Mouse (Mus musculus): Measurements from ENCODE around the gene Gm10799.
"Not testable (repeated sequence)": the region's sequence is repeated elsewhere in the genome, so short reads cannot be mapped to it uniquely, and the experiment has no call there.

Gm10799 gene

DNA sequence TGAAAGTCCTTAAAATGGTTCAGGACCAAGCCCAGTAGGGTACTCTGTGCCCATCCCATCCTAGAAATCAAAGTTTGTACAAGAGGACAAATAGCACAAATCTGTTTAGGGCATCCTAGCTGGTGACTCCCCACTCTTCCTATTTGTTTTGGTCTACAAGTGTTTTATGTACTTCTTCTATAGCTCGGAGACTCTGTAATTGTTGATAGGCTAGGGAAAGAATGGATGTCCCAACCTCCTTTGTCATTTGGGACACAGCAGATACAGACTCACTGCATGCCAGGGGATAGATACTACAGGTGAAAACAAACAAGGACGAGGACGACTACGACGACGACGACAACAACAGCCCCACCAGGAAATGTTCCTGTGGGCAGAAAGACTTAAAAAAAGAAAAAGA is at the start of gene Gm10799:
Gene Gm10799 (minus strand): TSS at position 101 of the 400 bp plus-strand sequence.
- not testable (repeated sequence) for DNase-seq

DNA sequence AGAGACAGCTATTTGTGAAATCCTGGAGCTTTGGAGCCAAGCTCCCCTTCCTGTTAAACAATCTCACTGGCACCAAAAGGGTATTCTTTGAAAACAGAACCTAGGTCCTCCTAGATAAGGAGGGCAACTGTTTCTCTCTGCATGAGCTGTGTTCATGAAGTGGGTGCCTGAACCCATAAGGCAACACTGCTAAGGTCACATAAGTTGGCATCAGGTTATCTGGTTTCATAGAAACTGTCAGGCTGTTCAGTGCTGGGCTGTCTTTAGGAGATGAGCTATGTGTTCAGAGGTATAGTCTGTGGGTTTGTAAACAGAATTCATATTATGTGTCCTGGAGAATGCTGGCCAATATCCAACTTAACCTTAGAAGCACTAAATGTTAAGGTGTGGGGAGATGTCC is 48.8 kb upstream of the Gm10799 start:
- not testable (repeated sequence) for DNase-seq

DNA sequence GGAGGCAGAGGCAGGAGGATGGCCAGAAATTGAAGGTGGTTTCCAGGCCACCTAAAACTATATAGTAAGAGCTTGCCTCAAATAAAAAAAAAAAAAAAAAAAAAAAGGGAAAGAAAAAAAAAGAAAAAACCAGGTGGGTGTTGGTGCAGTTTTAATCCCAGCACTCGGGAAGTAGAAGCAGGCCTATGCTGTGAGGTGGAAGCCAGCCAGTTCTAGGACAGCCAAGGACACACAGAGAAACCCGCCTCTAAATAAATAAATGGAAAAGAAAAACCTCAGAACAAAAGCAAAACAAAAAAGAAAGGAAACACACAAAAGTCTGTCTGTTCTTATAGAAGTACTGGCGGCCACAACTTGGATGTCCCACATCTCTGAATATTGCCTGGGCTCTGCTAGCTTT is 46.5 kb upstream of the Gm10799 start:
- no peak for DNase-seq

DNA sequence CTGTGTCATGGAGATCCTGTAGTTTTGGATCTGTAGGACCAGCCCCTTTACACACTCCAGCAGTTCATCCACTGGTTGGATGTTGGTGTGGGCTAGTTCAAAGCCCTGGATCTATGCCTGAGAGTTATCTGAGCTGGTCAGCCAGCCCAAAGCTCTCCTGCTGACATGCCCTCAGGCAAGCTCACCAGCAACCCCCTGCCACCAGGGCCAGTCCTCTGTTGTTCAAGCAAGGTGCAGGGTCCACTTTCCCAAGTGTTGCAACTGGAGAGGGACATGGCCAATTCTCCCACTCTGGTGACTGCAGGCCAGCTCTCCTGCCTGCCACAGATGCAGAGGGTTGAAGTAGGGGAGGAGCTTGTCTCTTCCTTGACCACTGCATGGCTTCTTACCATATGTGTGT is 45.2 kb upstream of the Gm10799 start:
- DNase-seq: not testable (repeated sequence)

DNA sequence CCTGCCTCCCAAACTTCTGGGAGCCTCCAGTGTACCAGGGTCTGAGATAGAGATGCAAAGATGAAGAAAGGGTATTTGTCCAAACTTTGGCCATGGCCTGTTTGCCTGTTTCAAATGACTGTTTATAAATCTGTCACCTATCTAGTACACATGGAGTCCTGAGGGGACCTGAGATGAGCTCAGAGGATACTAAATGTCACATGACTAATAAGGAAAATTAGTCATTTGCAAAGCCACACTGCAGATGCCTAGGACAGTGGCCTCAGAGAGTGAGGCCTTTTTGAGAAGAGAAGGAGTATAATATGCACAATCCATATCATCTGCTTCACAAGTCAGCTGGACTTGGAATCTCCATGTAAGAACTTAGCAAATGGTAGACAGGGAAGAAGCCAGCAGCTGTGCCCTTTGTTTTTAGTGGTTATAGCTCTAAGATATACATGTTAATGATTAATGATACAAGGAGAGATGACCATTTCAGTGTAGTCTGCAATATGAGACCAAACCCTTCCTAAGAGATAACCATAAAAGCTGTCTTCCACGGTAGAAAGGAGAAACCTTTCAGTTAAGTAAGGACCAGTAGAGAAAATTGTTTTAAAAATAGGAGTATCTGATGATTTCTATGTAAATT is 42.9 kb upstream of the Gm10799 start:
- DNase-seq: not testable (repeated sequence)

DNA sequence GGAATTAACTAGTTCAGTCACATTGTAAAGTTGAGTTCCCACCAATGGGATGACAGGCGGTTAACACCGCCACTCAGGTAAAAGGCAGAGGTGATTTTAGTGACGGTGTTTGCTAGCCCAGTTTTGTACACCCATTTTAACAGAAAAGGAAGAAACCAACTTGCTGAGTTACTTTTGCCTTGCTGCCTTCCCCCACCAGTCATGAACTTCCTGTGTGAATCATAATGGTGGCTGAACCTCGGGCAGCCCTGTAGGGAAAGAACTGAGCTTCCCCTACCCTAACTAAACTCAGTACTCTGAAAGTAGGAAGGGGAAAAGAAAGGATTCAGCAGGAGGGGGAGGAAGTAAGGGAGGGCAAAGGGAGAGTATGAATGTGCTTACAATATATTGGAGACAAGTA is 41.7 kb upstream of the Gm10799 start:
- no peak for DNase-seq

DNA sequence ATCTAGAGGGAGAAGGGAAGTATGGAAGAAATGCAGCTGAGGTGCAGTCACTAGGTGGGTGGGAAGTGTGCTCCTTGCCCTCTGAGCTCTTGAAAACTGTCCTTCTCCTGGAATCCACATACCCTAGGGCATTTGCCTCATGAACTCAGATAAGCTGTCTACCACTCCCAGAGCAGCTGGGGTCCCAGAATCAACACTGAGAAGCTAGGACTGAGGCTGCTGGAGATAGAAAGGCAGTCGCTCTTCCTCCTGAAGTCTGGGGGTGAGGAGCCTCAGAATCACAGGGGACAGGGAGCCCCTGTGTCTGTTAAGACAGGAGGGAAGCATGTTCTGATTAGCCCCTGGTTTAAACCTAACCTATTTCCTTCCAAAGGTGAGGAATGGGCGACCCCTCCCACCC is 41.2 kb upstream of the Gm10799 start:
- DNase-seq: no peak

DNA sequence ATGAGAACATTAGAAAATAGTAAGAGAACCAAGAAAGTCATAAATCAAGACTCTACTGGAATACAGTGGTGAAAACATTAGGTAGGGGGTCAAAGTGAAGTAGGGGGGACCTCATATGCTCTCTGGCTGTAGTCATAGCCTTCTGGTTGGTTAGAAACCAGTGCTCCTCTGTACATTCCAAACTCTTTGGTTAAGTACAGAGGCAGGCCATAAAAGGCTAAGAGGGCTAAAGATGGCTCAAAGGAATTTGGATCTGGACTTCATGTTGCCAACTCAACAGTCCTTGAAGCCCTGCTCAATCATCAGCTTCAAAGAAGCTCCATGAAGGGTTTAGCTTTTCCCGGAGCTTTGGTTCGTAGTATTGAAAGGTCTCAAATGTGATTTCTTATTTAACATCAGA is 40.7 kb upstream of the Gm10799 start:
- DNase-seq: not testable (repeated sequence)

DNA sequence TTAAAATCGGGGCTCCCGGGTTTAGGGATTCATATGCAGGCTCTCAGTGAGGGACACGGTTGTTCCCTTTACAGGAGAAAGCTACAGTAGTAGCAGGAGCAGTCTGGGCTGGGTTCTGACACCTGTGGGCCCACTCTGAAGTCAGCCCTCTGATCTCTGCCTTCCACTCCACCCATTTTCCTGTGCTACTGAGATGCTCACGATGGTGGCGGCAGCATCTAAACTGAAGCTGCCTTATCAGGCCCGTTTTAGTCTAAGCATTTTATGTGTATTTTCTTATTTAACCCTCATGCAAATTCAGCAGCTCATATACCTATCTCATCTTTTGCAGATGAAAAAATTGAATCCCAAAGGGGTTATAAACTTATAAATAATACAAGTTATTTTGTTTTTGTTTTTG is 36.5 kb upstream of the Gm10799 start:
- DNase-seq: peak; percentile 2

DNA sequence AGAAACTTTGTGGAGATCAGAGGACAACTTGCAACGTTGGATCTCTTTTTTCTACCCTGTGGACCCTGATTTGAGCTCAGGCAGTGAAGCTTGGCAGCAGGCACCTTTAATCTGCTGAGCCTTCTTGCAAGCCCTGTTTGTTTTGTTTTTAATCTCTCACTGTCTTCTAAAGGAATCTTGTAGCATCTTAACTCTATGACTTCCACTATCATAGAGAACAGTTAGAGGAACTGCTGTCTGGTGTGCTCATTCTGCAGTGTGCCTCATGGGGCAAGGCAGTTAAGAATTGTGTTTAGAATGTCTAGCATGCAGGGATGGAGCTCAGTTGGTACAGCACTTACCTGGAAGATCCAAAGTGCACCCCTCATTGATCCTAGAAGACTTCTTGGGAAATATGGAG is 31.6 kb upstream of the Gm10799 start:
- peak; percentile 3 for DNase-seq

DNA sequence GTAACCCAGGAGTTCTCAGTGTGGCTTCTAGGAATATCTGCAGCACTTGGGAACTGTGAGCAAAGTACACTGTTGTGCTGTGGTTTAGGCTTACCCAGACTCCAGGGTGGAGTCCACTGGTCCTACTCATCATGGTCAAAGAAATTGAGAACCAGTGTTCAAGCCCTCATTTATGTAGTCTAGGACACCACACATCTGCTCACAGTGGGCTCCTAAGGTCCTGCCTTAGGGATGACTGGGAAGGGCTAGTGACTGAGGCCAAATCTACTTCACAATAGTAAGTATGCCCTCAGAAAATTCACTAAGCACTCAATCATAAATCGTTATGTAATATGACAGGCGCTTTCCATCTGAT is 30.9 kb upstream of the Gm10799 start:
- DNase-seq: peak; percentile 33

DNA sequence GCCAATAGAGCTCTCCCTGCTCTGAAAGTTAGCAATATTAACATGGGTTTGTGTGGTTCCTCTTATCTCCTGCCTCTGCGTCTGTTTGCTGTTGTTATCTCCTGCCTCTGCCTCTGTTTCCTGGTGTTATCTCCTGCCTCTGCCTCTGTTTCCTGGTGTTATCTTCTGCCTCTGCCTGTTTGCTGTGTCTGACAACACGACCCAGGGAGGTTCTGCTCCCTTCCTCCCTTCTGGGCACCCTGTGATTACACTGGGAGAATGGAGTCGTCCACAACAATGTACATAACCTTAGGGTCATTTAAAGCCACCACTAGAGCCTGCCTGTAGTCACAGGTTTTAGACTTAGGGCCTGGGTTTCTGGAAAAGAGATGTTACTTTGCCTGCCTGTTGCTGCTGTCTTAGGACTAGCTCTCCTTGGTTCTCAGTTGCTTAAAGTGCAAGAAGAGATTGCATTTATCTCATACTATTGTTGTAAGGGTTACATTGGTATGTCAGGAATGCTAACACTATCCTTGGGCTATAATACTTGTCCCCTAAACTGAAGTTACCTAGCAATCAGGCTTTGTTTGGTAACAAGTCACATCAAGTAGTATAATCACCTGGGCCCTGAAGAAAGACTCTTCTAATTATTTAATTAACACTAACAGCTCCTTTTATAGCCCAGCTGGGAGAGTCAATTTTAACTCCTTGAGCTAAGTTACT is 30.3 kb upstream of the Gm10799 start:
- DNase-seq: peak; percentile 76

DNA sequence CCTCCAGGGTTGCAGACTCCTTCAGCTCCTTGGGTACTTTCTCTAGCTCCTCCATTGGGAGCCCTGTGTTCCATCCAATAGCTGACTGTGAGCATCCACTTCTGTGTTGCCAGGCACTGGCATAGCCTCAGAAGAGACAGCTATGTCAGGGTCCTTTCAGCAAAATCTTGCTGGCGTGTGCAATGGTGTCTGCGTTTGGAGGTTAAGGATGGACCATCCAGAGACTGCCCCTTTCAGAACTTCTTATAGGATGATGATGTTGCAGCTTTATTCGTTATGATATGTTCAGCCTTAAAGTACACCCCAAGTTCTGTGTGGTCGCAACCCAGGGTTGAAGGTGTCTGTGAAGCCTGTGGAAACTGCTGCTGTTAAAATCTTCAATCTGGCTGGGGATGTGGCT is 29.0 kb upstream of the Gm10799 start:
- DNase-seq: peak; percentile 10

DNA sequence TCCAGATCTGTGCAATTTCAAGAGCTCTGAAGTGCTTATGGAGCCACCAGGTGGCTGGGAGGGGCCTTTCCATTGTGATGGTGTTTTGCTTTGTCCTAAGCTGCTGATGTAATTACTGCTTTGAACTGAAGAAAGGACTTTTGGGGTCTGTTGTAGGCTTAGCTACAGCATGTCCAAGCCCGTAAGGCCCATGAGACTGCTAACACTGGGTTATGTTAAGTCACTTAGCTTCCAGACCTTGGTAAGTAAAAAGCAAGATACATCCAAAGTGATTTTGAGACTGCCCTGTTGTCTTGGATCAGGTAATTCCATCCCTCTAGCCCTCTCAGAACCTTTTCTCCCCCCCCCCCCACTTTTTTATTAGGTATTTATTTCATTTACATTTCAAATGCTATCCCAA is 28.4 kb upstream of the Gm10799 start:
- DNase-seq: peak; percentile 2

DNA sequence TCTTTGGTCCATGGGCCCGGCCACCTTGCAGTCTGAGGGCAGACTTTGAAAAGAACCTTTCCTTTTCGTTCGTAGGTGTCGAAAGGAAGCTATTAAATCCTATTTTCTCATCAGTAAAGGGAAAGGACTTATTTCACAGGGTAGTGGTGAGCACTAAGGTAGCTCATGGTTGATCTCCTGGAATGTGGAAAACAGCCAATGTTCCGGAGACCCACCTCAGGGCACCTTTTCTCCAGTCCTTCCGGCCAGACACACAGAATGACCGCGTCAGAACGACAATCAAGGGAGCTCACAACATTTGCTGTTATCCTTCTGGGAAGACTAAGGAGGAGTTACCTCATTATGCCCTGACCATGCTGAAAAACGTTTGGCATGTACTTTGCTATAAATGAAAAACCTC is 27.9 kb upstream of the Gm10799 start:
- DNase-seq: peak; percentile 6

DNA sequence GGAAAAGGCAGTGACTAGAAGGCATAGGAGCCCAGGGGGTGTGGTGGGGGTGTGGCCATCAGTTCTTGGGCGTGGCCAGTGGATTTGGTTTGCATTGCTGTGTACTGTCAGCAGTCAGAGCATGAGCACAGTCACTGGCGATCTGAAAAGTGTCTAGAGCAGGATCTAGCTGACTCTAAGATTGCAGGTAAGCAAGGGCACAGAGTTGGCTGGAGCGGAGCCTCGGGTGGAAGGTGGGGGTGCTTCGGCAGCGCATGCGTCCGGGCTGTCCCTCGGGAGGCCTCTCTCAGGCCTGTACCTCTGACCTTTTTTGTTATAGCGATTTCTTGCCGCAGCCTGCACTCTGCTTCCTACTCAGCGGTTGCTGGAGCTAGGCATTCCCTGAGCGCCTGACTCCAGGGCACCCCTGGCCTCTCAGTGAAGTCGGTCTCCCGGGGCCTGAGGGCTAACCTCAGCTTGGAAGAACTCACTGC is 27.4 kb upstream of the Gm10799 start, which contains the start of gene Cd59a:
Gene Cd59a (plus strand): TSS at position 61 of the 473 bp plus-strand sequence.
- DNase-seq: peak; percentile 97

DNA sequence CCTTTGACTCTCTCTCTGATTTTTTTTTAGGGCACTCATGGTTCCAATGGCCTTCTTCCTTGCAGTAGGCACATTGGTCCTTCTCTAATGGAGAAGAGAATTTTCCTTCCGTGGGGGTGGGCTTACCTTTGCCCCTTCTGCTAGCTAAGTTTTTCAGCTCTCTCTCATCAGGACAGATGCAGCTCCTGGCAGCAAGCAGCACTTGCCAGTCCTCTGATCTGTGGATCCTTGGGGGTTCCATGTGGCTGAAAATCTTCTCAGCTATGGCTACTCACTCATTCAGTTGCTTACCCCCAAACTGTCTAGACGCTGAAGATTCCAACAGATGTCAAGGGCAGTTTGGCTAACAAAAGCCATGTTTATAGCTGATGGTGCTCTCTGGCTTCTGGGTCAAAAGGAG is 25.0 kb upstream of the Gm10799 start:
- DNase-seq: no peak

DNA sequence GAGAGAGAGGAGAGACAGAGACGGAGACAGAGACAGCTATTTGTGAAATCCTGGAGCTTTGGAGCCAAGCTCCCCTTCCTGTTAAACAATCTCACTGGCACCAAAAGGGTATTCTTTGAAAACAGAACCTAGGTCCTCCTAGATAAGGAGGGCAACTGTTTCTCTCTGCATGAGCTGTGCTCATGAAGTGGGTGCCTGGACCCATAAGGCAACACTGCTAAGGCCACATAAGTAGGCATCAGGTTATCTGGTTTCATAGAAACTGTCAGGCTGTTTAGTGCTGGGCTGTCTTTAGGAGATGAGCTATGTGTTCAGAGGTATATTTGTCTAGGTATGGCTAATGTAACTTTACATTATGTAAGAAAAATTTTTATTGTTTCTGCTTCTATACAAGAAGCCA is 19.2 kb upstream of the Gm10799 start:
- DNase-seq: peak; percentile 43

DNA sequence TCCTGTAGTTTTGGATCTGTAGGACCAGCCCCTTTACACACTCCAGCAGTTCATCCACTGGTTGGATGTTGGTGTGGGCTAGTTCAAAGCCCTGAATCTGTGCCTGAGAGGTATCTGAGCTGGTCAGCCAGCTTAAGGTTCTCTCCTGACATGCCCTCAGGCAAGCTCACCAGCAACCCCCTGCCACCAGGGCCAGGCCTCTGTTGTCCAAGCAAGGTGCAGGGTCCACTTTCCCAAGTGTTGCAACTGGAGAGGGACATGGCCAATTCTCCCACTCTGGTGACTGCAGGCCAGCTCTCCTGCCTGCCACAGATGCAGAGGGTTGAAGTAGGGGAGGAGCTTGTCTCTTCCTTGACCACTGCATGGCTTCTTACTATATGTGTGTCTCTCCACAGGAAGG is 15.7 kb upstream of the Gm10799 start:
- peak; percentile 44 for DNase-seq

DNA sequence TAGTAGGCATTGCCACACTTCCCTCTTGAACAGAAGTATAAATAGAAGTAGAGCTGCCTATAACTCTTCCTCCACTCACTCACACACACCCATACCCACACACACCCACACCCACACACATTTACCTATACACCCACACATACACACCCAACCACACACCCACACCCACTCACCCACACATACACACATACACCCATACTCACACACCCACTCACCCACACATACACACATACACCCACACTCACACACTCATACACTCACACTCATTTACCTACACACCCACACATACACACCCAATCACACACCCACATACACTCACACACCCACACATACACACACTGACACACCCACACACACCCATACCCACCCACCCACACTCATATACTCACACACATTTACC is 14.1 kb upstream of the Gm10799 start:
- DNase-seq: no peak

DNA sequence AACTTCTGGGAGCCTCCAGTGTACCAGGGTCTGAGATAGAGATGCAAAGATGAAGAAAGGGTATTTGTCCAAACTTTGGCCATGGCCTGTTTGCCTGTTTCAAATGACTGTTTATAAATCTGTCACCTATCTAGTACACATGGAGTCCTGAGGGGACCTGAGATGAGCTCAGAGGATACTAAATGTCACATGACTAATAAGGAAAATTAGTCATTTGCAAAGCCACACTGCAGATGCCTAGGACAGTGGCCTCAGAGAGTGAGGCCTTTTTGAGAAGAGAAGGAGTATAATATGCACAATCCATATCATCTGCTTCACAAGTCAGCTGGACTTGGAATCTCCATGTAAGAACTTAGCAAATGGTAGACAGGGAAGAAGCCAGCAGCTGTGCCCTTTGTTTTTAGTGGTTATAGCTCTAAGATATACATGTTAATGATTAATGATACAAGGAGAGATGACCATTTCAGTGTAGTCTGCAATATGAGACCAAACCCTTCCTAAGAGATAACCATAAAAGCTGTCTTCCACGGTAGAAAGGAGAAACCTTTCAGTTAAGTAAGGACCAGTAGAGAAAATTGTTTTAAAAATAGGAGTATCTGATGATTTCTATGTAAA is 13.2 kb upstream of the Gm10799 start:
- not testable (repeated sequence) for DNase-seq

DNA sequence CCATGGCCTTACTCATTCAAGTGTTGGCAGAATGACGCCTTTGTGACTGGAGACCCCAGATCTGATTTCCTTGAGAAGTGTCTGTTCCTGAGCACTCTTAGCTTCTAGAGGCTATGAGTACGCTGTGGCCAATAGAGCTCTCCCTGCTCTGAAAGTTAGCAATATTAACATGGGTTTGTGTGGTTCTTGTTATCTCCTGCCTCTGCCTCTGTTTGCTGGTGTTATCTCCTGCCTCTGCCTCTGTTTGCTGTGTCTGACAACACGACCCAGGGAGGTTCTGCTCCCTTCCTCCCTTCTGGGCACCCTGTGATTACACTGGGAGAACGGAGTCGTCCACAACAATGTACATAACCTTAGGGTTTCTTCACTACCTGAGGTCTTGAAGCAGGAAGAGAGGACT is 9.9 kb upstream of the Gm10799 start:
- DNase-seq: peak; percentile 73

DNA sequence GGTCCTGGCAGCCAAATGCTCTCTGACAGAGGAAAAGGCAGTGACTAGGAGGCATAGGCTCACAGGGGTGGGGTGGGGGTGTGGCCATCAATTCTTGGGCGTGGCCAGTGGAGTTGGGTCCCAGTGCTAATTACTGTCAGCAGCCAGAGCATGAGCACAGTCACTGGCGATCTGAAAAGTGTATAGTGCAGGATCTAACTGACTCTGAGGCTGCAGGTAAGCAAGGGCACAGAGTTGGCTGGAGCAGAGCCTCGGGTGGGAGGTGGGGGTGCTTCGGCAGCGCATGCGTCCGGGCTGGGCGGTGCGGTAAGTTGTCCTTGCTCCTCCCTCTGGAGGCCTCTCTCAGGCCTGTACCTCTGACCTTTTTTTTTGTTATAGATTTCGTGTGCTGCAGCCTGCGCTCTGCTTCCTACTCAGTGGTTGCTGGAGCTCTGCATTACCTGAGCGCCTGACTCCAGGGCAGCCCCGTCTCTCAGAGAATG is 1.4 kb upstream of the Gm10799 start, which contains the start of gene Cd59b:
Gene Cd59b (plus strand): TSS at position 146 of the 482 bp plus-strand sequence.
- peak; percentile 94 for DNase-seq

DNA sequence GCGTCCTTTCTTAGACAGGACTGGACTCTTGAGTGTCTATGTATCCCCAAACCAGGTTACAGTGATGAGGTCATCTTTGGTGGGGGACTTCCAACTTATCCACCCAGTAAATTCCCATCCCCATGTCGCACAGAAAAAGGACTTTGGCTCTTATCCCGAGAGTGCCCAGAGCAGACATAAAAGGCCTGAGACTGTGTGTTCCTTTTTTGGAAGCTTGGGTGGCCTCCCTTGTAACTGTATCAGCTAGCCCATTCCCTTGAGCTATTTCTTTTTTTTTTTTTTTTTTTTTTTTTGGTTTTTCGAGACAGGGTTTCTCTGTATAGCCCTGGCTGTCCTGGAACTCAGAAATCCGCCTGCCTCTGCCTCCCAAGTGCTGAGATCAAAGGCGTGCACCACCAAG is 2.8 kb downstream of the Gm10799 start, which contains the start of gene Gm10912:
Gene Gm10912 (plus strand): TSS at position 301 of the 400 bp plus-strand sequence.
- not testable (repeated sequence) for DNase-seq

Measured in liver (tissue).